Mouse (Mus musculus): ENCODE measurements around the gene Cacna1c. TPM values are rescaled to one million over a fixed set of nuclear protein-coding genes. Genes with fewer than 3 reads are reported as not detected.

Gene Cacna1c
- polyA plus RNA-seq, 1 experiment from 2014 or later, result 8.7 TPM

- no peak for ATAC-seq (ENCODE audit: insufficient number of reproducible peaks, low FRiP score, low TSS enrichment, low read depth)
- H3K27ac ChIP-seq (replicated peaks; ENCODE audit: low read depth, low read length), result no peak overlapping the region
- H3K4me2 ChIP-seq (ENCODE audit: low read depth, severe bottlenecking), result no peak overlapping the region
- H3K4me1 ChIP-seq (ENCODE audit: control insufficient read depth, insufficient read depth, low read length), result no peaks in the 10 kb centered on the region
- no peak overlapping the region for H3K4me3 ChIP-seq (ENCODE audit: low read depth, low read length)
- H3K9ac ChIP-seq (ENCODE audit: low read length), result no peak overlapping the region
- WGBS, result 73% methylated on average over 6 of the region's 6 CpGs
- peak; percentile 46 for DNase-seq (ENCODE audit: low spot score)
- no peaks in the 10 kb centered on the region for H3K36me3 ChIP-seq (ENCODE audit: control insufficient read depth, insufficient read depth, low read length)
- no peaks in the 10 kb centered on the region for H3K9me3 ChIP-seq (ENCODE audit: control insufficient read depth, low read length)
- no peaks in the 10 kb centered on the region for H3K27me3 ChIP-seq (ENCODE audit: control insufficient read depth, insufficient read depth, low read length)
Observed at GRCm38 (mm10) chr6:118574351-118574750, 621.9 kb downstream of the Cacna1c start.

GRCm38 (mm10) chr6:118567816-118568215, 628.4 kb downstream of the Cacna1c start:
- 88% methylated on average over 3 of the region's 3 CpGs for WGBS
- no peak for ATAC-seq (ENCODE audit: insufficient number of reproducible peaks, low FRiP score, low TSS enrichment, low read depth)
- H3K4me1 ChIP-seq (ENCODE audit: control insufficient read depth, insufficient read depth, low read length), result no peaks in the 10 kb centered on the region

GRCm38 (mm10) chr6:118561745-118562609, 634.2 kb downstream of the Cacna1c start, which contains the start of gene Ankrd26:
TSS of gene Ankrd26 (minus strand) at chr6:118562226.
- 5% methylated on average over 54 of the region's 54 CpGs for WGBS
- Histone ChIP-seq H3K27me3 (ENCODE audit: control insufficient read depth, insufficient read depth, low read length) (no peaks in the 10 kb centered on the region), H3K9me3 (ENCODE audit: control insufficient read depth, low read length) (no peaks in the 10 kb centered on the region), H3K4me1 (ENCODE audit: control insufficient read depth, insufficient read depth, low read length) (no peaks in the 10 kb centered on the region), H3K36me3 (ENCODE audit: control insufficient read depth, insufficient read depth, low read length) (peaks cover 7% of the 10 kb centered on the region; the same call in 1 of the 2 replicates), H3K27ac (replicated peaks; ENCODE audit: low read depth, low read length) (peak within 1 kb of the TSS; percentile 43), H3K4me3 (ENCODE audit: low read depth, low read length) (peak within 1 kb of the TSS; percentile 63), H3K4me2 (ENCODE audit: low read depth, severe bottlenecking) (peak within 1 kb of the TSS; percentile 61), H3K9ac (ENCODE audit: low read length) (peak within 1 kb of the TSS; percentile 78)
- ATAC-seq (ENCODE audit: insufficient number of reproducible peaks, low FRiP score, low TSS enrichment, low read depth) (peak; percentile 95), DNase-seq (ENCODE audit: low spot score) (peak; percentile 94)

More at GRCm38 (mm10) chr6:118567816-118568215, 628.4 kb downstream of the Cacna1c start:
- Histone ChIP-seq H3K4me2 (ENCODE audit: low read depth, severe bottlenecking) (no peak overlapping the region), H3K27me3 (ENCODE audit: control insufficient read depth, insufficient read depth, low read length) (no peaks in the 10 kb centered on the region), H3K9ac (ENCODE audit: low read length) (no peak overlapping the region), H3K27ac (replicated peaks; ENCODE audit: low read depth, low read length) (no peak overlapping the region), H3K4me3 (ENCODE audit: low read depth, low read length) (no peak overlapping the region), H3K9me3 (ENCODE audit: control insufficient read depth, low read length) (no peaks in the 10 kb centered on the region), H3K36me3 (ENCODE audit: control insufficient read depth, insufficient read depth, low read length) (no peaks in the 10 kb centered on the region)
- no peak for DNase-seq (ENCODE audit: low spot score)

GRCm38 (mm10) chr6:118561225-118561624, 635.0 kb downstream of the Cacna1c start:
- Histone ChIP-seq H3K27me3 (ENCODE audit: control insufficient read depth, insufficient read depth, low read length) (no peaks in the 10 kb centered on the region), H3K4me1 (ENCODE audit: control insufficient read depth, insufficient read depth, low read length) (no peaks in the 10 kb centered on the region), H3K9ac (ENCODE audit: low read length) (peak overlapping the region; percentile 78), H3K4me2 (ENCODE audit: low read depth, severe bottlenecking) (peak overlapping the region; percentile 61), H3K27ac (replicated peaks; ENCODE audit: low read depth, low read length) (no peak overlapping the region), H3K9me3 (ENCODE audit: control insufficient read depth, low read length) (no peaks in the 10 kb centered on the region), H3K4me3 (ENCODE audit: low read depth, low read length) (peak overlapping the region; percentile 63), H3K36me3 (ENCODE audit: control insufficient read depth, insufficient read depth, low read length) (peaks cover 8% of the 10 kb centered on the region; the same call in 1 of the 2 replicates)
- WGBS, result 86% methylated on average over 8 of the region's 8 CpGs
- ATAC-seq (ENCODE audit: insufficient number of reproducible peaks, low FRiP score, low TSS enrichment, low read depth) (no peak), DNase-seq (ENCODE audit: low spot score) (no peak)

GRCm38 (mm10) chr6:118538627-118539026, 657.6 kb downstream of the Cacna1c start:
- no peaks in the 10 kb centered on the region for H3K27me3 ChIP-seq (ENCODE audit: control insufficient read depth, insufficient read depth, low read length)
- H3K27ac ChIP-seq (replicated peaks; ENCODE audit: low read depth, low read length), result no peak overlapping the region
- DNase-seq (ENCODE audit: low spot score) (no peak), ATAC-seq (ENCODE audit: insufficient number of reproducible peaks, low FRiP score, low TSS enrichment, low read depth) (no peak)
- no peak overlapping the region for H3K4me2 ChIP-seq (ENCODE audit: low read depth, severe bottlenecking)
- H3K9ac ChIP-seq (ENCODE audit: low read length), result no peak overlapping the region
- peaks cover 4% of the 10 kb centered on the region for H3K36me3 ChIP-seq (ENCODE audit: control insufficient read depth, insufficient read depth, low read length)
- H3K4me3 ChIP-seq (ENCODE audit: low read depth, low read length), result no peak overlapping the region
- H3K4me1 ChIP-seq (ENCODE audit: control insufficient read depth, insufficient read depth, low read length), result no peaks in the 10 kb centered on the region
- 96% methylated on average over 4 of the region's 4 CpGs for WGBS
- no peaks in the 10 kb centered on the region for H3K9me3 ChIP-seq (ENCODE audit: control insufficient read depth, low read length)

Other genes starting within 250 kb of the Cacna1c start
- gene Dcp1b, start 21.2 kb downstream of the Cacna1c start, polyA plus RNA-seq (2014; fragmentation: Nextera tagmentation; extraction: Ambion mirVana), result 6.4 and 7.9 TPM in 2 replicates
- gene Cacna2d4, start 40.1 kb upstream of the Cacna1c start, polyA plus RNA-seq (2014; fragmentation: Nextera tagmentation; extraction: Ambion mirVana), result 0.03 TPM in 2 replicates
- not detected in 2 replicates for gene Lrtm2, start 134.3 kb upstream of the Cacna1c start, polyA plus RNA-seq (2014; fragmentation: Nextera tagmentation; extraction: Ambion mirVana)
- 14.2 and 18.7 TPM in 2 replicates for gene Adipor2, start 221.3 kb upstream of the Cacna1c start, polyA plus RNA-seq (2014; fragmentation: Nextera tagmentation; extraction: Ambion mirVana)

Data from limb, embryonic 11.5 days (tissue).